Mouse (Mus musculus): Measurements from ENCODE around the gene Csnk1d. TPM values are rescaled to one million over a fixed set of nuclear protein-coding genes. Genes with fewer than 3 reads are reported as not detected.

The Csnk1d gene
- 126 and 130 TPM in 2 replicates for polyA plus RNA-seq (2015; fragmentation: Nextera tagmentation; extraction: Ambion mirVana)

GRCm38 (mm10) chr11:120990951-120991526 is at the start of gene Csnk1d:
Gene Csnk1d (minus strand): TSS chr11:120991330.
- Histone ChIP-seq H3K4me1 (peaks cover 62% of the 10 kb centered on the region), H3K27ac (replicated peaks) (peak within 1 kb of the TSS; percentile 95), H3K4me2 (peak within 1 kb of the TSS; percentile 83), H3K36me3 (peaks cover 5% of the 10 kb centered on the region; the same call in 1 of the 2 replicates), H3K9ac (replicated peaks) (peak within 1 kb of the TSS; percentile 94), H3K27me3 (replicated peaks) (no peaks in the 10 kb centered on the region), H3K4me3 (replicated peaks) (peak within 1 kb of the TSS; percentile 100), H3K9me3 (replicated peaks) (no peaks in the 10 kb centered on the region)
- under 1% methylated on average over 59 of the region's 59 CpGs for WGBS
- peak; percentile 92 for ATAC-seq (ENCODE audit: low FRiP score)

DNA sequence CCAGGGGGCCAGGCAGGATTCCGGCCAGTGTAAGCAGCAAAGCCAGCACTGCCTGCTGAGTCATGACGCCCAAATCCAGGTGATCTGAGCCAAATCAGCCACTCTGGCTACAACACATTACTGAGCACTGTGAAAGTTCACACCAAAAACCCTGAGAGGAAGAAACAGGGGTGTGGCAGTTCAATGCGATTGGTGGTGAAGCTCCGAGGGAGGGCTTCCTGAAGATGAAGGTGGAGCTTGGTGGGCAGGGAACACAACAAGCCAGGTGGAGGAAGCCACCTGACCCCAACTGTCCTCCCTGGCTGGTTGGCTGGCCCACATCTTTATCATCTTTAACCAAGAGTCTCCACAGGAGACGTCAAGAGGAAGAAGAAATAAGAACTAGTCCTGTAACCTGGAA is 48.2 kb upstream of the Csnk1d start, which contains the start of gene Cd7:
Gene Cd7 (minus strand): TSS at position 117 of the 400 bp plus-strand sequence.
- no peaks in the 10 kb centered on the region for H3K36me3 ChIP-seq
- 79% methylated on average over 5 of the region's 5 CpGs for WGBS
- ATAC-seq (ENCODE audit: low FRiP score): no peak

DNA sequence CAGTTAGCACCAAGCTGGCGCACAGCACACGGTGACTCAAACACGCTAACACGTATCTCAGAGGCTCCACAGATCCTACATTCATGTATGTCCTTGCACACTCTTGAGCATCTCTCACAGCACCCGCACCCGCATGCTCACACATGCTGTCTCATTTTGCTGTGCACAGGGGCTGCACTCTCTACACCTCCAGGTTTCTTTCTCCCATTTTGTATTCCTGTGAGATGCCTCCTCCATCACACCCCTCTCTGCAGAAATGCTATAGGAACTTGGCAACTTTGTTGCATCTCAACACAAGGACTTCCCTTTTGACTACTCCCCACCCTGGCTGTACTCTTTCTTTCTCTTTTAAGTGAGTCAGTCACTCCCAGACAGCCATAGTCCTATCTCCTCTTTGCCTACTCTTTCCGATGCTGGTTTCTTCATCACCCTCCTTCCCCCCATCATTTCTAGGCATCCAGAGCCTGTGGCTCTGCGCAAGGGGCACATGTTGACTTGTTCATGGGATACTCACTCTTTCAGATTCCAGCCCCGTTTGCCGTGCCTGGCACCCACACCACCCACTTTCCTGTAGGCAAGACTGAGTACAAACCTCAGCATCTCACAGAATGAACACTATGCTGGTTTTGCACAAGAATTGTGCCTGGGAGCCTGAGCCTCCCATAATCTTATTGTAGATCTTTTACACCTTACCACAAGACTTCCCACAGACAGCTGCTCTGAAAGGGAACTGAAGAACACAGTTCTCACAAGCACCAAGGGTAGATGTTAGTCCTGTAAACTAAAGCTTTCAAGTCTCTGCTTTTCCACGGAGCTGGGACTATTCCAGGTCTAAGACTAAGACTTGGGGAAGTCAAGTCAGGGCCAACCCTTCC is 47.5 kb upstream of the Csnk1d start:
- no peak overlapping the region for H3K4me2 ChIP-seq
- H3K27me3 ChIP-seq (replicated peaks): no peaks in the 10 kb centered on the region
- H3K36me3 ChIP-seq: no peaks in the 10 kb centered on the region
- no peaks in the 10 kb centered on the region for H3K4me1 ChIP-seq
- ATAC-seq (ENCODE audit: low FRiP score): no peak
- 91% methylated on average over 11 of the region's 11 CpGs for WGBS
- H3K27ac ChIP-seq (replicated peaks): no peak overlapping the region
- H3K4me3 ChIP-seq (replicated peaks): no peak overlapping the region
- no peaks in the 10 kb centered on the region for H3K9me3 ChIP-seq (replicated peaks)
- H3K9ac ChIP-seq (replicated peaks): no peak overlapping the region

More for the DNA sequence above, 48.2 kb upstream of the Csnk1d start, which contains the start of gene Cd7:
- H3K4me3 ChIP-seq (replicated peaks): no peak within 1 kb of the TSS
- H3K4me2 ChIP-seq: no peak within 1 kb of the TSS
- H3K4me1 ChIP-seq: no peaks in the 10 kb centered on the region
- no peak within 1 kb of the TSS for H3K27ac ChIP-seq (replicated peaks)
- H3K27me3 ChIP-seq (replicated peaks): no peaks in the 10 kb centered on the region; the same call in 1 of the 2 replicates
- no peak within 1 kb of the TSS for H3K9ac ChIP-seq (replicated peaks)
- no peaks in the 10 kb centered on the region for H3K9me3 ChIP-seq (replicated peaks)

DNA sequence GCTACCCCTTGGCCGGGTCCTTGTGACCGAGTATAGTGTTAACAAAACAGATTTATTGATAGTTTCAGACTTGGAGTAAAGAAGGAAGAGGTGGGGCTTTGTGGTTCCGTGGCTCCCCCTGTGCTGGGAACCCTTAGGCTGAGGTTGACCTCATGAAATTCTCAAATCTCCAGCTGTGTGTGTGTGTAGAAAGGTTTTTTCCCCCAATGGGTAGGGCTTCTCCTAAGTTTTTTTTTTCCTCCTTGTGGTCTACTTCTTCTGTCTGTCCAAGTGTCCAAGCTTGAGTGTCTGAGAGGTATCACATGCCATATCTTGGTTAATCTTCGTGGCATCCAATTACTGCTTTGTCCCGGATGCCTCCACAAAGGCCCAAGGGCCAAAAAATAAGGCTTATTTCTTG is 42.0 kb upstream of the Csnk1d start:
- no peak for ATAC-seq (ENCODE audit: low FRiP score)
- H3K4me1 ChIP-seq: no peaks in the 10 kb centered on the region
- H3K9ac ChIP-seq (replicated peaks): no peak overlapping the region
- no peak overlapping the region for H3K4me3 ChIP-seq (replicated peaks)
- no peaks in the 10 kb centered on the region for H3K27me3 ChIP-seq (replicated peaks)
- H3K36me3 ChIP-seq: no peaks in the 10 kb centered on the region
- no peak overlapping the region for H3K4me2 ChIP-seq
- H3K27ac ChIP-seq (replicated peaks): no peak overlapping the region
- WGBS: 86% methylated on average over 5 of the region's 5 CpGs
- no peaks in the 10 kb centered on the region for H3K9me3 ChIP-seq (replicated peaks)

GRCm38 (mm10) chr11:121027259-121027658 is 36.1 kb upstream of the Csnk1d start:
- no peak overlapping the region for H3K4me3 ChIP-seq (replicated peaks)
- H3K9me3 ChIP-seq (replicated peaks): no peaks in the 10 kb centered on the region
- WGBS: 90% methylated on average over 7 of the region's 7 CpGs
- no peaks in the 10 kb centered on the region for H3K27me3 ChIP-seq (replicated peaks)
- H3K27ac ChIP-seq (replicated peaks): no peak overlapping the region
- no peaks in the 10 kb centered on the region for H3K36me3 ChIP-seq
- no peak for ATAC-seq (ENCODE audit: low FRiP score)
- no peaks in the 10 kb centered on the region for H3K4me1 ChIP-seq
- H3K4me2 ChIP-seq: no peak overlapping the region
- no peak overlapping the region for H3K9ac ChIP-seq (replicated peaks)

DNA sequence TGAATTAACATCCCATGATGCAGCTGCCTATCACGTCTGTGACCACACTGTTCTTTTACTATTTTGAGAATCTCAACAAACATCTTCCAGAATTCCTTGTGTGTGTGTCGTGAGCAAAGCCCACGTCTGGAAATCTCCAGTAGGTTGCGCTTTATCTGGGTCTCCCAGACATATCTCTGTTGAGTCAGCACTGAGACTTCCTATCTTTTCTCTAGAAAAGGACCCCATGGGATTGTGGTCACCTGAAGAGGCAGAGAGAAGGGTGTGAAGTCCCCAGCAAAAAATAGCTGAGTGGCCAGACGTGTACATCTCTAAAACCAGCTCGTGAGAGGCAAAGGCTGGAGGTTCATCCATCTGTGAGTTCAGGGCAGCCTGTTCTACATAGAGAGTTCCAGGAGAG is 33.0 kb upstream of the Csnk1d start:
- ATAC-seq (ENCODE audit: low FRiP score): no peak
- 82% methylated on average over 6 of the region's 6 CpGs for WGBS
- Histone ChIP-seq H3K9me3 (replicated peaks) (no peaks in the 10 kb centered on the region), H3K4me3 (replicated peaks) (no peak overlapping the region), H3K36me3 (no peaks in the 10 kb centered on the region), H3K27me3 (replicated peaks) (no peaks in the 10 kb centered on the region), H3K4me2 (no peak overlapping the region), H3K27ac (replicated peaks) (no peak overlapping the region), H3K4me1 (no peaks in the 10 kb centered on the region), H3K9ac (replicated peaks) (no peak overlapping the region)

DNA sequence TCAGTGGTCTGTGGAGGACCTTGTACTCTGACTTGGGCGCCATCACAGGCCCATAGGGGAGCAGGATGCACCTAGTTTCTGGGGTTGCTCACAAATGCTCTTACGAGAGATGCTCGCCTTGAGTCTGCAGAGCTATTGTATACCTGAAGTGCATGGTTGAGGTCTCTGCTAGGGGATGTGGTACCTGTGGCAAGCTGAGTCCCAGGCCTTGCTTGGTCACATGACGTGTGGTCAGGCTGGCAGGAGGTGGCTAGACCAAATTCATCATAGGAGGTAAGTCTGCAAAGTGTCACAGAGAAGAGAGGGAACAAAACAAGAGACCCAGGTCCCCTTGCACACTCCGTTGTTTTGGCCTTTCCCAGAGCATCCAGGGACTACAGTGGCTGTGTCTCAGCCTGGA is 28.4 kb upstream of the Csnk1d start:
- H3K27ac ChIP-seq (replicated peaks): no peak overlapping the region
- no peaks in the 10 kb centered on the region for H3K9me3 ChIP-seq (replicated peaks)
- H3K27me3 ChIP-seq (replicated peaks): no peaks in the 10 kb centered on the region
- H3K4me1 ChIP-seq: no peaks in the 10 kb centered on the region
- H3K4me3 ChIP-seq (replicated peaks): no peak overlapping the region
- no peak for ATAC-seq (ENCODE audit: low FRiP score)
- 87% methylated on average over 5 of the region's 5 CpGs for WGBS
- H3K4me2 ChIP-seq: no peak overlapping the region
- H3K36me3 ChIP-seq: no peaks in the 10 kb centered on the region
- H3K9ac ChIP-seq (replicated peaks): no peak overlapping the region

GRCm38 (mm10) chr11:121017703-121018102 is 26.6 kb upstream of the Csnk1d start:
- H3K36me3 ChIP-seq: no peaks in the 10 kb centered on the region
- no peaks in the 10 kb centered on the region for H3K9me3 ChIP-seq (replicated peaks)
- H3K9ac ChIP-seq (replicated peaks): no peak overlapping the region
- no peak for ATAC-seq (ENCODE audit: low FRiP score)
- H3K4me1 ChIP-seq: no peaks in the 10 kb centered on the region
- no peak overlapping the region for H3K27ac ChIP-seq (replicated peaks)
- H3K4me3 ChIP-seq (replicated peaks): no peak overlapping the region
- WGBS: 56% methylated on average over 3 of the region's 3 CpGs
- no peak overlapping the region for H3K4me2 ChIP-seq
- no peaks in the 10 kb centered on the region for H3K27me3 ChIP-seq (replicated peaks)

GRCm38 (mm10) chr11:121015472-121015871 is 24.3 kb upstream of the Csnk1d start:
- no peak overlapping the region for H3K27ac ChIP-seq (replicated peaks)
- no peaks in the 10 kb centered on the region for H3K36me3 ChIP-seq
- H3K4me1 ChIP-seq: no peaks in the 10 kb centered on the region
- no peak overlapping the region for H3K9ac ChIP-seq (replicated peaks)
- no peak for ATAC-seq (ENCODE audit: low FRiP score)
- H3K9me3 ChIP-seq (replicated peaks): no peaks in the 10 kb centered on the region
- WGBS: 68% methylated on average over 6 of the region's 6 CpGs
- no peaks in the 10 kb centered on the region for H3K27me3 ChIP-seq (replicated peaks)
- H3K4me3 ChIP-seq (replicated peaks): no peak overlapping the region
- H3K4me2 ChIP-seq: no peak overlapping the region

- Histone ChIP-seq H3K27ac (replicated peaks) (no peak overlapping the region), H3K9ac (replicated peaks) (0 out of 2 replicates have a peak overlapping the region, but pooled peaks have one; percentile 4), H3K4me2 (peak overlapping the region; percentile 41), H3K27me3 (replicated peaks) (no peaks in the 10 kb centered on the region), H3K4me1 (no peaks in the 10 kb centered on the region), H3K4me3 (replicated peaks) (0 out of 2 replicates have a peak overlapping the region, but pooled peaks have one; percentile 11), H3K9me3 (replicated peaks) (no peaks in the 10 kb centered on the region), H3K36me3 (no peaks in the 10 kb centered on the region)
- ATAC-seq (ENCODE audit: low FRiP score): no peak
- 59% methylated on average over 19 of the region's 19 CpGs for WGBS
These were observed 23.8 kb upstream of the Csnk1d start for GRCm38 (mm10) chr11:121014896-121015300.

GRCm38 (mm10) chr11:121013656-121014055 is 22.5 kb upstream of the Csnk1d start:
- 77% methylated on average over 7 of the region's 7 CpGs for WGBS
- H3K27ac ChIP-seq (replicated peaks): no peak overlapping the region
- H3K36me3 ChIP-seq: no peaks in the 10 kb centered on the region
- H3K9ac ChIP-seq (replicated peaks): no peak overlapping the region
- no peaks in the 10 kb centered on the region for H3K9me3 ChIP-seq (replicated peaks)
- no peak overlapping the region for H3K4me2 ChIP-seq
- no peaks in the 10 kb centered on the region for H3K4me1 ChIP-seq
- H3K27me3 ChIP-seq (replicated peaks): no peaks in the 10 kb centered on the region
- ATAC-seq (ENCODE audit: low FRiP score): no peak
- H3K4me3 ChIP-seq (replicated peaks): no peak overlapping the region
